Mouse (Mus musculus): ENCODE results near the gene Olfr910. TPM values are rescaled to one million over a fixed set of nuclear protein-coding genes. Genes with fewer than 3 reads are reported as not detected.

Gene Olfr910
- polyA plus RNA-seq (2014; fragmentation: Nextera tagmentation; extraction: Ambion mirVana), result not detected in 2 replicates

DNA sequence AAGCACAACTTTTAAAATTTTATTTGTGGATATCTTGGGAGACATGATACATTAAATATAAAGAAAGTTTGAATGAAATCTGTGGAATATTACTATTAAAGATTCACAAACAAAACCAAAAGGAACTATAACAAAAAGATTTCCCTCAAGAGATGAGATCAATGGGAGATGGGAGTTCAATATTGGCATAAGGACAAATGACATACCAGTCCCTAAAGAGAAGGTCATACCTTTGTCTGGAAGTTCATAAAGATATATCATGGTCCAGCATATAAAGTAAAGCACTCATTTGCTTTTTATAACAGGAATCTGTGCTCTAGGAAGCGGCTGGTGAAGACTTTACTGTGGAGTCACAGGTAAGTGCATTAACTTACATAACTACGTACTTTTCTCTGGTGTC lies at the start of gene Olfr910:
Gene Olfr910, plus strand, starts transcription at position 301 of the 400 bp plus-strand sequence.
- Histone ChIP-seq H3K27ac (ENCODE audit: low read depth, low read length) (no peak within 1 kb of the TSS), H3K4me3 (ENCODE audit: low read depth, low read length) (no peak within 1 kb of the TSS), H3K9ac (ENCODE audit: low read length) (no peak within 1 kb of the TSS), H3K4me1 (ENCODE audit: control insufficient read depth, insufficient read depth, low read length) (no peaks in the 10 kb centered on the region), H3K4me2 (ENCODE audit: low read depth) (no peak within 1 kb of the TSS), H3K27me3 (ENCODE audit: control insufficient read depth, insufficient read depth, low read length) (no peaks in the 10 kb centered on the region), H3K9me3 (ENCODE audit: control insufficient read depth, low read length) (no peaks in the 10 kb centered on the region), H3K36me3 (ENCODE audit: control insufficient read depth, insufficient read depth, low read length) (no peaks in the 10 kb centered on the region)
- WGBS, result 92% methylated on average over 2 of the region's 2 CpGs
- DNase-seq (ENCODE audit: low spot score) (no peak), ATAC-seq (ENCODE audit: insufficient read depth, low FRiP score, low TSS enrichment) (no peak)

DNA sequence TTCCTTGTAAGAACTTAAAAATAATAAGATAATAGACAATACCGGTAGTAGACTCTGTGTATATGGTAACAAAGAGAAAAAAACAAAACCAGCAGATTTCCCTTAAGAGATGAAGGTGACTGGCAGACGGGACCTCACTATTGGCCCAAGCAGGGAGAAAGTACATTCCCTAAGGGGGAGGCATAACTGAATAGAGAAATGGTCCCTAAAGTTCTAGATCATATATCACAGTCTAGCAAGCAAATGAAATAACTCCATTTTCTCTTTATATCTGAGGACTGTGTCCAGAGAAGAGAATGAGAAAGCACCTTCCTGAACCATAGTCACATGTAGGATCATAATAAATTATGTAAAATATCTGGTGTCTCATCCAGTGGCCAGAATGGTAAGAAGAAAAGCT lies 42.1 kb upstream of the Olfr910 start, which contains the start of gene Olfr907:
Gene Olfr907, plus strand, starts transcription at position 301 of the 400 bp plus-strand sequence.
- no peaks in the 10 kb centered on the region for H3K9me3 ChIP-seq (ENCODE audit: control insufficient read depth, low read length)
- H3K4me2 ChIP-seq (ENCODE audit: low read depth), result no peak within 1 kb of the TSS
- WGBS, result 82% methylated on average over 2 of the region's 2 CpGs
- ATAC-seq (ENCODE audit: insufficient read depth, low FRiP score, low TSS enrichment) (no peak), DNase-seq (ENCODE audit: low spot score) (no peak)
- no peaks in the 10 kb centered on the region for H3K4me1 ChIP-seq (ENCODE audit: control insufficient read depth, insufficient read depth, low read length)
- no peak within 1 kb of the TSS for H3K27ac ChIP-seq (ENCODE audit: low read depth, low read length)
- H3K4me3 ChIP-seq (ENCODE audit: low read depth, low read length), result no peak within 1 kb of the TSS
- no peak within 1 kb of the TSS for H3K9ac ChIP-seq (ENCODE audit: low read length)
- H3K27me3 ChIP-seq (ENCODE audit: control insufficient read depth, insufficient read depth, low read length), result no peaks in the 10 kb centered on the region
- no peaks in the 10 kb centered on the region for H3K36me3 ChIP-seq (ENCODE audit: control insufficient read depth, insufficient read depth, low read length)

DNA sequence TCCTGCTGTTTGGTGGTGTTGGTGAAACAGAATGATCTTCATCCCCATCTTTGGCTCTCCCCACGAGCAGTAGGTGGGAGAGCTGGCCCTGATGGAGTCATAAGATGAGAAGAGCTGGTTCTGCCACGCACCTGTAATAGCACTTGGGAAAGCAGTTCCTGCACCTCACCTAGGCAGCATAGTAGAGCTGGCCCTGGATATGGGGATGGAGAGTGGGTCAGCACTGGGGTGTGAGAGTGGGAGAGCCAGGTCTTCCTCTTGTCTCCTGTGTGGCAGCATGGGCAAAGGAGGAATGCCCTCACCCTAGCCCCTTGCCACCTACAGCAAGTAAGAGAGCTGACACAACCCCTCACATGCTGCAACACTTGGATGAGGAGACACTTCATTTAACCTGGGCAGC lies 25.3 kb upstream of the Olfr910 start:
- Histone ChIP-seq H3K4me1 (ENCODE audit: control insufficient read depth, insufficient read depth, low read length) (no peaks in the 10 kb centered on the region), H3K9ac (ENCODE audit: low read length) (no peak overlapping the region), H3K36me3 (ENCODE audit: control insufficient read depth, insufficient read depth, low read length) (no peaks in the 10 kb centered on the region), H3K27ac (ENCODE audit: low read depth, low read length) (no peak overlapping the region), H3K27me3 (ENCODE audit: control insufficient read depth, insufficient read depth, low read length) (no peaks in the 10 kb centered on the region), H3K4me3 (ENCODE audit: low read depth, low read length) (no peak overlapping the region), H3K4me2 (ENCODE audit: low read depth) (no peak overlapping the region), H3K9me3 (ENCODE audit: control insufficient read depth, low read length) (no peaks in the 10 kb centered on the region)
- 70% methylated on average over 2 of the region's 2 CpGs for WGBS
- ATAC-seq (ENCODE audit: insufficient read depth, low FRiP score, low TSS enrichment), result no peak
- no peak for DNase-seq (ENCODE audit: low spot score)

DNA sequence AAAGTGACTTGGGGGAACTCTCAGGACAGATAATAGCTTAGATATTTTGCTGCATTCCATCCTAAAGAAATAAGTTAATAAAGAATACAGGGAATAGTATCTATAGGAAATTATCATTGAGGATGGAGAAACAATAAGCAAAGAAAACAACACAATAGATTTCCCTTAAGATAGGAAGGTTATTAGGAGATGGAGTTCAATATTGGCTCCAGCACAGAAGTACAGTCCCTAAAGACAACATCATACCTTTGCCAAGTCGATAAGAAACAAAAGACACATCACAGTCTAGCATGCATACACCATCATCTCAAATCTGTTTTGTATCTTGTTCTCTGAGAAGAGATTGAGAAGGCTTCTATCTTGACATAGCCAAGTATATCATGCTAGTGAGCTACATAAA lies 16.4 kb upstream of the Olfr910 start, which contains the start of gene Olfr911-ps1:
Gene Olfr911-ps1, plus strand, starts transcription at position 301 of the 400 bp plus-strand sequence.
- ATAC-seq (ENCODE audit: insufficient read depth, low FRiP score, low TSS enrichment), result no peak
- no peak for DNase-seq (ENCODE audit: low spot score)
- H3K27ac ChIP-seq (ENCODE audit: low read depth, low read length), result no peak within 1 kb of the TSS
- H3K36me3 ChIP-seq (ENCODE audit: control insufficient read depth, insufficient read depth, low read length), result no peaks in the 10 kb centered on the region
- no peaks in the 10 kb centered on the region for H3K9me3 ChIP-seq (ENCODE audit: control insufficient read depth, low read length)
- no peaks in the 10 kb centered on the region for H3K4me1 ChIP-seq (ENCODE audit: control insufficient read depth, insufficient read depth, low read length)
- no peak within 1 kb of the TSS for H3K4me2 ChIP-seq (ENCODE audit: low read depth)
- 85% methylated on average over 1 of the region's 1 CpGs for WGBS
- H3K4me3 ChIP-seq (ENCODE audit: low read depth, low read length), result no peak within 1 kb of the TSS
- no peaks in the 10 kb centered on the region for H3K27me3 ChIP-seq (ENCODE audit: control insufficient read depth, insufficient read depth, low read length)
- no peak within 1 kb of the TSS for H3K9ac ChIP-seq (ENCODE audit: low read length)

DNA sequence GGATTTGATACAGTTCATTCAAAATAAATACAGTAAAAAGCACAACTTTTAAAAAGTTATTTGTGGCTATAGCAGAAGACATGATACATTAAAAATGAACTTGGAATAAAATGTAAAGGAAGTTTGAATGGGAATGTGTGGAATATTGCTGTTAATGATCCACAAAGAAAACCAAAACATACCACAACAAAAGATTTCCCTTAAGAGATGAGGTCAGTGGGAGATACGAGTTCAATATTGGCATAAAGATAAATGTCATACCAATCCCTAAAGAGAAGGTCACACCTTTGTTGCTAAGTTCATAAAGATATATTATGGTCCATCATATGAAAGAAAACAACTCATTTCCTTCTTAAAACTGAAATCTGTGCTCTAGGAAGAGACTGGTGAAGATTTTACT lies 42.2 kb downstream of the Olfr910 start, which contains the start of gene Olfr912:
Gene Olfr912, plus strand, starts transcription at position 301 of the 400 bp plus-strand sequence.
- Histone ChIP-seq H3K4me1 (ENCODE audit: control insufficient read depth, insufficient read depth, low read length) (no peaks in the 10 kb centered on the region), H3K9me3 (ENCODE audit: control insufficient read depth, low read length) (no peaks in the 10 kb centered on the region), H3K27ac (ENCODE audit: low read depth, low read length) (no peak within 1 kb of the TSS), H3K4me3 (ENCODE audit: low read depth, low read length) (no peak within 1 kb of the TSS), H3K27me3 (ENCODE audit: control insufficient read depth, insufficient read depth, low read length) (no peaks in the 10 kb centered on the region), H3K4me2 (ENCODE audit: low read depth) (no peak within 1 kb of the TSS), H3K36me3 (ENCODE audit: control insufficient read depth, insufficient read depth, low read length) (no peaks in the 10 kb centered on the region), H3K9ac (ENCODE audit: low read length) (no peak within 1 kb of the TSS)
- 74% methylated on average over 1 of the region's 1 CpGs for WGBS
- ATAC-seq (ENCODE audit: insufficient read depth, low FRiP score, low TSS enrichment) (no peak), DNase-seq (ENCODE audit: low spot score) (no peak)

Other genes starting within 250 kb of the Olfr910 start
- not detected in 2 replicates for gene Olfr896-ps1, start 246.7 kb upstream of the Olfr910 start, polyA plus RNA-seq (2014; fragmentation: Nextera tagmentation; extraction: Ambion mirVana)
- gene Olfr25, start 208.8 kb upstream of the Olfr910 start, polyA plus RNA-seq (2014; fragmentation: Nextera tagmentation; extraction: Ambion mirVana), result not detected in 2 replicates
- gene Olfr898, start 189.4 kb upstream of the Olfr910 start, polyA plus RNA-seq (2014; fragmentation: Nextera tagmentation; extraction: Ambion mirVana), result not detected in 2 replicates
- gene Olfr250, start 171.0 kb upstream of the Olfr910 start, polyA plus RNA-seq (2014; fragmentation: Nextera tagmentation; extraction: Ambion mirVana), result not detected in 2 replicates
- not detected in 2 replicates for gene Olfr251, start 160.8 kb upstream of the Olfr910 start, polyA plus RNA-seq (2014; fragmentation: Nextera tagmentation; extraction: Ambion mirVana)
- not detected in 2 replicates for gene Olfr147, start 136.2 kb upstream of the Olfr910 start, polyA plus RNA-seq (2014; fragmentation: Nextera tagmentation; extraction: Ambion mirVana)
- gene Olfr901, start 108.4 kb upstream of the Olfr910 start, polyA plus RNA-seq (2014; fragmentation: Nextera tagmentation; extraction: Ambion mirVana), result not detected in 2 replicates
- not detected in 2 replicates for gene Olfr902, start 90.2 kb upstream of the Olfr910 start, polyA plus RNA-seq (2014; fragmentation: Nextera tagmentation; extraction: Ambion mirVana)
- gene Olfr904, start 74.7 kb upstream of the Olfr910 start, polyA plus RNA-seq (2014; fragmentation: Nextera tagmentation; extraction: Ambion mirVana), result not detected in 2 replicates
- gene Olfr905, start 66.7 kb upstream of the Olfr910 start, polyA plus RNA-seq (2014; fragmentation: Nextera tagmentation; extraction: Ambion mirVana), result not detected in 2 replicates
- not detected in 2 replicates for gene Olfr906, start 50.8 kb upstream of the Olfr910 start, polyA plus RNA-seq (2014; fragmentation: Nextera tagmentation; extraction: Ambion mirVana)
- gene Olfr907, start 42.0 kb upstream of the Olfr910 start, polyA plus RNA-seq (2014; fragmentation: Nextera tagmentation; extraction: Ambion mirVana), result not detected in 2 replicates
- not detected in 2 replicates for gene Olfr911-ps1, start 16.3 kb upstream of the Olfr910 start, polyA plus RNA-seq (2014; fragmentation: Nextera tagmentation; extraction: Ambion mirVana)
- gene Olfr912, start 42.3 kb downstream of the Olfr910 start, polyA plus RNA-seq (2014; fragmentation: Nextera tagmentation; extraction: Ambion mirVana), result not detected in 2 replicates
- not detected in 2 replicates for gene Olfr913, start 54.9 kb downstream of the Olfr910 start, polyA plus RNA-seq (2014; fragmentation: Nextera tagmentation; extraction: Ambion mirVana)
- gene Olfr914, start 67.3 kb downstream of the Olfr910 start, polyA plus RNA-seq (2014; fragmentation: Nextera tagmentation; extraction: Ambion mirVana), result not detected in 2 replicates
- gene Olfr916, start 122.0 kb downstream of the Olfr910 start, polyA plus RNA-seq (2014; fragmentation: Nextera tagmentation; extraction: Ambion mirVana), result not detected in 2 replicates
- not detected in 2 replicates for gene Olfr917, start 128.0 kb downstream of the Olfr910 start, polyA plus RNA-seq (2014; fragmentation: Nextera tagmentation; extraction: Ambion mirVana)
- gene Olfr918, start 136.8 kb downstream of the Olfr910 start, polyA plus RNA-seq (2014; fragmentation: Nextera tagmentation; extraction: Ambion mirVana), result not detected in 2 replicates
- not detected in 2 replicates for gene Olfr919, start 165.8 kb downstream of the Olfr910 start, polyA plus RNA-seq (2014; fragmentation: Nextera tagmentation; extraction: Ambion mirVana)
- 9.6 and 10.4 TPM in 2 replicates for gene Vwa5a, start 180.4 kb downstream of the Olfr910 start, polyA plus RNA-seq (2014; fragmentation: Nextera tagmentation; extraction: Ambion mirVana)
- gene Olfr920, start 214.4 kb downstream of the Olfr910 start, polyA plus RNA-seq (2014; fragmentation: Nextera tagmentation; extraction: Ambion mirVana), result not detected in 2 replicates
- gene Olfr921, start 235.2 kb downstream of the Olfr910 start, polyA plus RNA-seq (2014; fragmentation: Nextera tagmentation; extraction: Ambion mirVana), result not detected in 2 replicates